Mouse (Mus musculus): ENCODE results near the gene Zfp791. TPM values are rescaled to one million over a fixed set of nuclear protein-coding genes. Genes with fewer than 3 reads are reported as not detected.
"Not testable (repeated sequence)": the region's sequence is repeated elsewhere in the genome, so short reads cannot be mapped to it uniquely, and the experiment has no call there.

The Zfp791 gene
- 1 to 10 TPM; 1.0 to 1.1 TPM for total RNA-seq (2021)
- long read RNA-seq, experiment 1: 0 reads
- long read RNA-seq, experiment 2: 0 reads

DNA sequence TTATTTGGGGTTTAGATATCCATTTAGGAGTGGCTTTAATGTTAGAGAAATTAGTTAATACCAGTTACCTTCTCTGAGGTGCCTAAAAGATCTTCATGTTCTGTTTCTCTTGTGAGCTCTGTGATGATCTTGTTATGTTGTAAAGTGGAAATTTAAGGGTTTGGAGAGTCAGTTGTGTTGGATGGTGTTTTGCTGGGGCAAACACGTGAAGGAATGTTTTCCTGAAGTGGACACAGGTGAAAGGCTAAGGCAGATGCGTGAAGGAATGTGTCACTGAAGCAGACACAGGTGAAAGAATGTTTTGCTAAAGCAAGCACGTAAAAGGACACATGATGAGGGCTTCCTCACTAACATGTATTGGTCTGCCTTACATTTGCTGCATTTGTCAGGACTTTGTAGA, at the start of gene Zfp791:
Gene Zfp791, minus strand, starts transcription at position 101 of the 400 bp plus-strand sequence.
- DNase-seq (ENCODE audit: low spot score): no peak

DNA sequence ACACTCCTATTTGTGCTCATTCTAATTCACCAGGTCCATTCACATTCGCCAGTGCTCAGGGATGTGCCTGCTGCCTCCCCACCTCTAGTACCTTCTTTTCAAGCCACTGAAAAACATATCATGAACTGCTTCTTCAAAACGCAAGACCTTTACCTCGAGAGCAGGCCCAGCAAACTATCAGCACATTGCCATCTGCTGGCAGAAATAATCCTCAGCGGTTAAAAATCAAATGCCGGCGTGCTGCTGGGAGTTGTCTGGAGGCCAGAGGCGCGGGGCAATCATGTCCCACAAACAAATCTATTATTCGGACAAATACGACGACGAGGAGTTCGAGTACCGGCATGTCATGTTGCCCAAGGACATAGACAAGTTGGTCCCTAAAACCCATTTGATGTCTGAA, 48.4 kb upstream of the Zfp791 start:
- DNase-seq (ENCODE audit: low spot score): peak; percentile 18

DNA sequence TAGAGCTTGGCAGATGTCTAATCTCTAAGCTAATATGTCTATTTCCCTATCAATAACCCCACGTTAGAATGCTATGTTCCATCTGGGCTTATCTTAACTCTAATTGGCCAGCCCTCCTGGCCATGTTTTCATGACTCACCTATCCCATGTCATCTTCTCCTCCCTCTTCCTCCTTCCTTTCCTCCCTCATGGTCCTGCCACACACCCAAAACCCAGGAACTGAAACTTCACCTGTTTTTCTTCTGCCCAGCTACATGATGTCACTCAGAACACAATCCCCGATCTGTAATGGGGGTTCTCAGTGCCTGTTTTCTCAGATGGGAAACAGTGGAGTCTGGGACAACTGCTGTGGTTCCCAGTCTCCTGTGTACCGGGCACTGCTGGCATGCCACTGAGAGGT, 28.7 kb upstream of the Zfp791 start, which contains the start of gene Cks1brt:
Gene Cks1brt, plus strand, starts transcription at position 301 of the 400 bp plus-strand sequence.
- DNase-seq (ENCODE audit: low spot score): no peak

DNA sequence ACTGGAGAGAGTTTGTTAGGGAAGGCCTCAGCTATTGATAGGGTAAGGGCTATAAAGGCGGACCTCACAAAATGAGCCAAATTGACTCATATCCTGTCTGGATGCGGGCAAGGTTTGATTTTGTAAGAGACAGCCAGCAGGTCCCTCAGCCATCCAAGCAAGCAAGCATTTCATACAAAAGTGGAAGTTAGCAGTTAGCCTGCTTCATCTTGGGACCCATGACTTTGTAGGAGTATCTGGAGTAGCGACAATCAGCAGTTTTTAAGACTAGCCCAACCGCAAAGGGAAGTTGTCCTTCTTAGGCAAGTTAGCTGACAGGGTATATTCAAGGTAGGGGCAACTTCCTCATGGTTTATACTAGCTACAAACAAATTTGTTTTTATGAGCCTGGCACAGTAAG, 19.6 kb upstream of the Zfp791 start:
- no peak for DNase-seq (ENCODE audit: low spot score)

DNA sequence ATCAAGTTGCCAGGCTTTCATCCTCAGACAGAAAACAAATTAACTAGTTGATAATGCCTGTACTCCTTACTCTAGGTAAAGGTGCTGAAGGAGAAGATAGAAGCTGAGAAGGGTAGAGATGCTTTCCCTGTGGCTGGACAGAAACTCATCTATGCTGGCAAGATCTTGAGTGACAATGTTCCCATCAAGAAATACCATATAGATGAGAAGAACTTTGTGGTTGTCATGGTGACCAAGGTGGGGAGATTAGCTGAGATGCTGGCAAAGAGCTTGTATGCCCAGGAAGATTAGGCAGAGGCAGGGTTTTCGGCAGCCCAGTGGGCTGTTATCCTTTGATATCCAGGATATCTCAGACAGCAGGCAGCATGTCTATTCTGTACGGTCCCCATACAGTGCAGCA, 12.8 kb upstream of the Zfp791 start:
- not testable (repeated sequence) for DNase-seq (ENCODE audit: low spot score)

DNA sequence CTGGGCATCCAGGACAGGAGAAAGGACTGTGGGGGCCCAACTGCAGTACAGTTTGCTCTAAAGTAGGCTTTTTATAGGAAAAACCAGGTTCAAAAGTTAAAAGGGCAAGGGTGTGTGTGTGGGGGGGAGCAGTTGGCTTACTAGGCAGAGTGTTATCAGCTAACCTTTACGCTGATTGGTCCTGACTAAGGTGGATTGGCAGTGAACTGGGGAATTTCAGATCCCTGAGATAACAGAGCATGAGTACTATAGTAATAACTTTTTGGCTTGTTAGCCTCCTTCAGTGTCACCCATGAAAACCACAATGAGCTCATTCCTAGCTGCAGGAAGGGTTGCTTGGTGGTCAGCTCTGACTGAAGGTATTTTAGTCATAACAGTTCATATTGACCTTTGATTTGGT, 9.4 kb upstream of the Zfp791 start:
- DNase-seq (ENCODE audit: low spot score): no peak

DNA sequence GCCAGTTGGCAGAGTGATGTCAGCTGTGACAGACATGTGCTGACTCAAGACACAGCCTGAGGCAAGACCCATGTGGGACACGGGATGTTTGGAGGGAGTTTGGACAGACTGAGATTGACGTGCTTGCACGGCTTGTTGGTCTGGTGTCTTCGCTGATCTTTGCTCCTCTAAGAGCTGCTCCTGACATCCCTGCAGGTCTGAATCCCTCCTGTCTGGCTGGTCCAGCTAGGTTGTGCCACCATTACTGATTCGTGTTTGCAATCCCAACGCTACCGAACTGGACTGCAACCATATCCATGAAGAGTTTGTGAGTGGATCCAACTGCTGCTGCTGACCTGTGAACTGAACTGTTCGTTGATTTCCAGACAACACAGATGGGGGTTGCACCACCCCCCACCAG, 796 bp upstream of the Zfp791 start:
- no peak for DNase-seq (ENCODE audit: low spot score)

DNA sequence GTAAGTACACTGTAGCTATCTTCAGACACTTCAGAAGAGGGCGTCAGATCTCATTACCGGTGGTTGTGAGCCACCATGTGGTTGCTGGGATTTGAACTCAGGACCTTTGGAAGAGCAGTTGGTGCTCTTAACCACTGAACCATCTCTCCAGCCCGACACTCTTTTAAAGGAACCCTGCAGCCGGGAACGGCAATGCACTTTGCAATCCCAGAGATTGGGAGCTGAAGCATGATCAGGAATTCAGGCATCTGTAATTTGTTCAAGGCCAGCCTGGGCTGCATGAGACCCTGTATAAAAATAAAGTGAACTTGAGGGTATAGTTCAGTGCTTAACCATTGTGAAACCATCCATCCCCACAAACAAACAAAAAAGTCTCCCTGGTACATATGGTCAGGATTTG, 2.6 kb downstream of the Zfp791 start:
- not testable (repeated sequence) for DNase-seq (ENCODE audit: low spot score)

DNA sequence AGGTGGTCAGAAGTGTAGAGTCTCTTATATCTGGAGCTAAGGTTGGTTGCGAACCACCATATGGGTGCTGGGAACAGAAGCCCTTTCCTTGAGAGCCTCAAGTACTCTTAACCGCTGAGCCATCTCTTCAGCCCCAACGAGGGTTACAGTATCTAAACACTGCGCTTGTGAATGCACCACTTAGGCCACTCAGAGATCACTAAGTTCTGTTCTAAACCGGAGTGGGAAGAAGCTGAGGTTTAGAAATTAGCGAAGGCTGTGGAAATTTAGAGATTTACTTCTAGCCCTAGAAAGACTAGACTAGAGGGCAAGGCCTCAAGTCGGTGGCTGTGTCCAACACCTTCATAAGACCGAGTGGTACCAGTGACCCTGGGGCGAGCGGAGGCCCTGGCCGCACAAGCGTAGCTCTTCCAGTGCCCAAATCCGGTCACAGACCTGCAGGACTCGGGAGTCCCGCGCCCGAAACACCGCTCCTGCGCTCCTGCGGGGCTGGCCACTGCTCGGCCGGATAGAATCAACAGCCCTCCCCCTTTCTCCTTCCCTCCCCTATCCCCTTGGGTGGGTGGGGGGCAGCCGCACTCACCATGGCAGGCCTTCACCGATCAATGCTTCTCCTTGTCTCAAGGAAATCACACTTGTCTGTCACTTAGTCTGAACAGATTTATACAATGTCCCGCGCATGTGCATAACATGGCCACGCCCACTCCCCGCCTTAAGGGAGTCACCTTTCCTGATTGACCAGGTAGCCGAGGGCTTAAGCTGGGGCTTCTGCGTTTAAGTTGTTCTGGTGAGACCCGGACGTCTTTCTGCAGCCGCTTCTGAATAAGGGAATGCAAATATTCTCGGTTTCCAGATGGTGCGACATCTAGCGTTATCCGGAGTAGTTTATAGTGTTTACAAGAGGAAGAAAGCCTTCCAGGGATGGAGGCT, 3.6 kb downstream of the Zfp791 start:
- DNase-seq (ENCODE audit: low spot score): peak; percentile 70

DNA sequence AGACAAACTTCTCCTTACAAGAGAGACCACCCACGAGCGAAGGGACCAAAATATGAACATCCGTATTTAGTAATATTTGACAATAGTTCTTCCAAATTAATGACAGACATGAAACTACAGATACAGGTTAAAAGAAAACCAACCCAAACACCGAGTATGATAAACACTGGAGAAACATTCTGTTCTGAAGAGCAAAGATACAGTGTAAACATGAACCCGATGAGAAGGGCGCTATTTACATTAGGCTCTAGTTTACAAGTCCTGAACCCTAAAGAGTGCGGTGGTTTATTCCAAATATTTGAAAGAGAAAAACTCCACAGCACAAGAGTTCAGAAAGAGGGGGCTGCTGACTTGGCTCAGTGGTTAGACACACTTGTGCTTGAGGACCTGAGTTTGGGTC, 5.9 kb downstream of the Zfp791 start:
- DNase-seq (ENCODE audit: low spot score): no peak

DNA sequence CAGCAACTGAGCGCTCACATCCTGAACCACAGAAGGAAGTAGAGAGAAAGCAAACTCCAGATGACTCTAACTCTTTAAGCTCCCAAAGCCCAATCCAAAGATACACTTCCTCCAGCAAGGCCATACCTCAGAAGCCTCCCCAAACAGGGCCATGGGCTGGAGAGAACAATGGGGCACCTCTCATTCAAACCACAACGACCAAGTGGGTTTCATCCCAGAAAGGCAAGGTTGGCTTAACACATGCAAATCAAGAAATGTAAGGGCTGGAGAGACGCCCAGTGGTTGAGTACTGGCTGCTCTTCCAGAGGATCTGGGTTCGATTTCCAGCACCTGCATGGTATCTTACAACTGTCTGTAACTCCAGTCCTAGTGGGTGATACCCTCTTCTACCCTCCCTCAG, 7.4 kb downstream of the Zfp791 start:
- DNase-seq (ENCODE audit: low spot score): no peak

DNA sequence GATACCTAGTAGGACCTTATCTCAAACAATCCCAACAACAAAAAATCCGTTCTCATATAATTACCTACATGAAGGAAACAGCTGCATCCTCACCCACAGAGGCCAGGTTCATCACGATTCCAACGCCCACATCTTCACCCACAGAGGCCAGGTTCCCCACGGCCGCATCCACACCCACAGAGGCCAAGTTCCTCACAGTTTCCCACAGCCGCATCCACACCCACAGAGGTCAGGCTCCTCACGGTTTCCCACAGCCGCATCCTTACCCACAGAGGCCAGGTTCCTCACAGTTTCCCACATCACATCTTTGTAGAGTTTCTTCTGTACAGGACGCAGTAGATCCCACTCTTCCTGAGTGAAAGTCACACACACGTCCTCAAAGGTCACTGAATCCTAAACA, 9.7 kb downstream of the Zfp791 start:
- DNase-seq (ENCODE audit: low spot score): no peak

DNA sequence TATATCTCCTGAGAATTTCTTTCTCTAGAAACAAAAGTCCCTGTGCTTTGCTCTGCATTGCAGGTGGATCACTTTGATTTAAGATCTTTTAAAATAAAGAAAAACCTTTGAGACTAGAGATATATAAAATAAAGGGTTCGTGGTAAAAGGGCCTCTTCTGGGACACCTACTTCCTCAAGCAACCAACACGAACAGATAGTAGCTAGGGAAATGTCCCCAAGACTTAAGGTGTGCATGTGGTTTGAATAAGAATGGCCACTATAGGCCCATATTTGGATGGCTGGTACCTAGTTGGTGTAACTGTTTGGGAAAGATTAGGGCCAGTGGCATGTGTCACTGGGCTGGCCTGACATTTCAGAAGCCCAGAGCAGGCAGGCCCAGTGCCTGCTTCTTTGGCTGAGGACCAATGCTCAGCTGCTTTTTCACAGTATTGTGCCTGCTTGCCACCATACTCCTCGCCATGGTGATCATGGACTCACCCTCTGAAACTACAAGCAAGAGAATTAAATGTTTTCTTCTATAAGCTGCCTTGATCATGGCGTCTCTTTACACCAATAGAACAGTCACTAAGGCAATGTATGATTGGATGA, 22.7 kb downstream of the Zfp791 start:
- no peak for DNase-seq (ENCODE audit: low spot score)

DNA sequence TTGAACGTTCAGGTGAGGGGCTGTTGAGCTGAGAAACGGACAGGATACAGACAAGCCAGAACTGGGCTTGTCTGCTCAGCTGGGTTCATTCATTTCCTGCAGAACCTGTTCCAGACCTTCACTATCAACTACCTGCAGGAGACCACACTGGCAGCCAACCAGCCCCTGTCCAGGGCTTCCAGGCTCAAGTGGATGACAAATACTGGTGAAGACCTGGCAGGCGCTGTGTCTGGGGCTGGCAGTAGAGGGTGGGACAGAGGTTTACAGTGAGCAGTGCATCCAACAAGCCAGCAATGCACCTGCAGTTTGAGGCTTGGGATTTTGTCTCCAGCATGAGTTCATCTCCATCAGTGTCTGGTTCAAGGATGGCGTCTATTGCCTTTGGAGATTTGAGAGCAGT, 26.0 kb downstream of the Zfp791 start:
- no peak for DNase-seq (ENCODE audit: low spot score)

DNA sequence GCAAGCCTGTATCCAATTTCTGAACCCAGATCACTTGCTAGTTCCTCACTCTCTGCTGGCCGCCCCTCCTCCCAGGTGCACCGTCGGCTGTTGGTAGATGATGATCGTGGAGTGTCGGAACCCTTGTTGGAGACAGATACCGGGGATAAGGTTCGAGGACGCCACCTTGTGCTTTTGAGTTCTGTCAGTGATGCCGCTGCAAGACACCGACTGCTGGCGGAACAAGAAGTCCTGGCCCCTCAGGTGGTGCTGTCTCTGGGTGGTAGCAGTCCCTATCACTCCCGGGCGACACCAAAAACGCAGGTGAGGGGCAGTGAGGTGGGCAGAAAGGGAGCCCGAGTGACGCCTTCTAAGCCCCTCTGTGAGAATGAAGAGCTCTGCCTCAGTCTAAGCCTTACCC, 26.7 kb downstream of the Zfp791 start:
- no peak for DNase-seq (ENCODE audit: low spot score)

DNA sequence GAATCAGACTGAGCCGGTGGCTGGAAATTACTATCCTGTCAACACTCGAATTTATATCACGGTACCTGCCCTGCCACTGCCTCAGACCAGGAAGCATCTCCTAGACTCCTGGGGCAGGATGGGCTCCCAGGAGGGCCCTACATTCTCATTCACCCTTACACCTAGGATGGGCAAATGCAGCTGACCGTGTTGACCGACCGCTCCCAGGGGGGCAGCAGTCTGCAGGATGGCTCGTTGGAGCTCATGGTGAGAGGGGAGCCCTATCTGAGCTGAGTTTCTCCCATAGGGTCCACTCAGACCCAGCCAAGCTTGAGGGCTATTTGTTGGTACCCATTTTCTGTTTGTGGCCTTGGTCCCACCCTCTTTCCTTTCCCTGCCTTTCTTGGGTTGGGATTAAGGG, 27.3 kb downstream of the Zfp791 start:
- no peak for DNase-seq (ENCODE audit: low spot score)

DNA sequence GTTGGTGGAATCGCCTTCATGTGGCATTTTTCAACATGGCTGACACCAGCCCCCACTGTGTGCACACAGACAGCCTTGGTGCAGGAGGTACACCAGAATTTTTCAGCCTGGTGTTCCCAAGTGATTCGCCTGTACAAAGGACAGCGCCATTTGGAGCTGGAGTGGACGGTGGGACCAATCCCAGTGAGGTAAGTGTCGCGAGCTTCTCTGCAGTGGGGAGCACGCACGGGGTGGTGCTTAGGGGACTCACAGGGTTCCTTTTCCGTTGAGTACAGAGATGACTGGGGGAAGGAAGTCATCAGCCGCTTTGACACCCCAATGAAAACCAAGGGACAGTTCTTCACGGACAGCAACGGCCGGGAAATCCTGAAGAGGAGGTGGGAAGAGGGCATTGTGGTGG, 27.8 kb downstream of the Zfp791 start:
- no peak for DNase-seq (ENCODE audit: low spot score)

DNA sequence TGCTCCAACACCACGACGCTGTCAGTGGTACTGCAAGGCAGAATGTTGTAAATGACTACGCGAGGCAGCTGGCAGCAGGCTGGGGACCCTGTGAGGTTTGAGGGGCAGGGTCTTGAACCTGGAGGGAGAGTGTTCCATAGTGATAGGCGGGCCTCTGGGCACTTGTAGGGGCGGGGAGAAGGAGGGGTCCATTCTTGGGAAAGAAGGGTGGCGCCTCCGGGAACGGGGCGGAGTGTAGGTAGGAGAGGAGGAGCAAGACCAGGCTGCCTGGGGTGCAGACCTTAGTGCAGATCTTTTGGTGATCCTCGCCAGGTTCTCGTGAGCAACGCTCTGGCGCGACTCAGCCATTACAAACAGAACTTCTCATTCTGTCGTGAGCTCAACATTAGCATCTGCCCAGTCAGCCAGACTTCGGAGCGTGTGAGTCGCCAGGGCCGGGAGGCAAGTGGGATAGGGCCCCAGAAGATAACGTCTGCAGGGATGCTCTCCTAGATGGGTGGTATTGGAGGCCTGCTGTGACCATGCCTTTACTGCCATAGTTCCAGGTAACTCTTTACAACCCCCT, 31.3 kb downstream of the Zfp791 start:
- DNase-seq (ENCODE audit: low spot score): no peak

DNA sequence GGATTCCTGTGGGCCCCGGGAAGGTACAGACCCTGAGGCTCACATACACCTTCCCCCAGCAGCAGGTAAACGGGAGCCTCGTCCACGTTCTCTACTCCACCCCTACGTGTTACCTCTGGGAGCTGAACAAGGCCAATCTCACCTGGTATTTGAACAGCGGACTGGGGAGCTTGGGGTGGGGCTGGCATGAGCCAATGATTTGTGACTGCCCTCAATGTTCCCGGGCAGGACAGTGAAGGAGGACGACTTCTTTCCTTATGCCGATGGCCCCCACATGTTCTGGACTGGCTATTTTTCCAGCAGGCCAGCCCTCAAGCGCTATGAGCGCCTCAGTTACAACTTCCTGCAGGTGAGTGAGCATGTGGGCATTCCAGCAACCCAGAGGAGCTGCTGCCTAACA, 32.0 kb downstream of the Zfp791 start:
- DNase-seq (ENCODE audit: low spot score): no peak

DNA sequence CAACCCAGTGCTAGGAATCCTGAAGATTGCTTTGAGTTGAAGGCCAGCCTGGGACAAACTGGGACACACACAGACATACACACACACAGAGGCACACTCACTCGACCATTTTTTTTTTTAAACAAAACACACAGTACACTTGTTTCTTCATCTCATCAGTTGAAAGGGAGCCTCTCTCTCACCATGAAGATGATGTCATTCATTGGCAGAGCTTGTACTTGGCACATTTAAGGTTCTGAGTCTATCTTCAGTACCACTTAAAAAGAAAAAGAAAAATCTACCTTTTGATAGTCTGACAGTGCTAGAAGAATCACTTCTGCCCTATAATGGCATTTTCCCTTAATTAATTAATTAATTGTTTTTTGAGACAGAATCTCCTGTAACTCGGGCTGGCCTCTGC, 34.1 kb downstream of the Zfp791 start:
- DNase-seq (ENCODE audit: low spot score): no peak

DNA sequence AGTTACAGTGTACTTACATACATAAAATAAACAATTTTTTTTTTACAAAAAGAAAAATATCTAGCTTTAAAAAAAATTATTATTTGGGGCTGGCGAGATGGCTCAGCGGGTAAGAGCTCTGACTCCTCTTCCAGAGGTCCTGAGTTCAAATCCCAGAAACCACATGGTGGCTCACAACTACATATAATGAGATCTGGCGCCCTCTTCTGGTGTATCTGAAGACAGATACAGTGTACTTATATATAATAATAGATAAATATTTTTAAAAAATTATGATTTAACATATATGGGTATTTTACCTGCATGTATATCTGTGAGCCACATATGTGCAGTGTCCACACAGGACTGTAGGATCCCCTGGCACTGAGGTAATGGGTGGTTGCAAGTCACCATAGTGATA, 36.7 kb downstream of the Zfp791 start:
- DNase-seq (ENCODE audit: low spot score): no peak

DNA sequence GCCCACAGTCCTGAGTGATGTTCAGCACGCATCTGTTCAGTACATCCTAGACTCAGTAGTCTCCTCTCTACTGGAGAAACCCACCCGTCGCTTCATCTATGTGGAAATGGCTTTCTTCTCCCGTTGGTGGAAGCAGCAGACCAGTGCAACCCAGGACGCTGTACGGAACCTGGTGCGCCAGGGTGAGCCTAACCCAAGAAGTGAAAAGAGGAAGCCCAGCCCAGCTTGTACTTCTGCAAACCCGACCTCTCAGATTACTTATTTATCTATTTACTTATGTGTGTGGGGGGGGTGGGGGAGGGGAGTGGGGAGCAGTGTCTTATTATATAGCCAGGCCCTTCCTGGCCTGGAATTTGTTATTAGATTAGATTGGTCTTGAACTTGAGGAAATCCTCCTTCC, 38.3 kb downstream of the Zfp791 start:
- DNase-seq (ENCODE audit: low spot score): no peak

Data from gastrocnemius, adult 18-20 months (tissue).